Comparison of ENCODE assay signal across 17 mouse cellular contexts in the genomic region with DNA sequence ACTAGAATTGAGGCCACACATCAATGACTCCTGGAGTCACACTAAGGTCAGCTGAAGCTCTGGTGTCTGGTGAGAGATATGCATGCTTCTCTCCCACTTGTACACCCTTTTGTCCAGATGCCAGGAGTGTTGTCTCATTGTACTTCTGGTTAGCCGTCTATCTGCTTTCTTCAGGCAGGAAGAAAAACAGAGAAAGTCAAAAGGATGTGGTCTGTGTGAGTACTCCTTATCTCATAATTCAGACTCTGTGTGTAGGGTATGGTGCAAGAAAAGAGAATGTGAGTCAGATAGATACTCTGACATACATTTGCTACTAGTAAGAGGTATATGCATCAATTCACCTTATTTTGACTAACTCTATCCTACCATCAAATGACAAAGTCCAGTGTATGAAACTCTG.
DNase-seq lines count a peak whose midpoint lies in the region; ATAC-seq and TF ChIP-seq lines count a peak whose summit lies in the region.
"Had no signal": no experiment of that assay in that cellular context is flagged by ENCODE, and none has a peak within 500 bp of the region (broad histone marks: within the 10 kb centered on the region; RNA-seq: fewer than 3 reads in every experiment).

No protein-coding gene starts in this region.

- H3K4me1 ChIP-seq in MEL (ENCODE audit: control insufficient read depth in 1 of 2, insufficient read depth in 2 of 2, low read length in 2 of 2): peaks cover 7 to 10% of the 10 kb centered on the region in 2 experiments
- H3K4me1 ChIP-seq in liver, postnatal 0 days (ENCODE audit: insufficient read depth): no peaks in the 10 kb centered on the region
- H3K4me1 ChIP-seq: embryonic facial prominence, embryonic 13.5 days; stomach, embryonic 15.5 days had no signal

- 26% methylated on average over 1 of the region's 1 CpGs for WGBS in liver, postnatal 0 days (ENCODE audit: insufficient replicate concordance)

- ATAC-seq in granulocyte monocyte progenitor cell, adult 5-6 weeks (replicated peaks; ENCODE audit: poor library complexity, severe bottlenecking): peak; percentile 82
- peak; percentile 95 for ATAC-seq in liver, postnatal 0 days
- ATAC-seq: forebrain, embryonic 14.5 days; hindbrain, postnatal 0 days had no signal

- H3K36me3 ChIP-seq in MEL (ENCODE audit: control insufficient read depth in 1 of 2, insufficient read depth in 2 of 2, low read length in 2 of 2): peaks cover 0 to 30% of the 10 kb centered on the region in 2 experiments; a peak in 2 of 4 replicates
- no peaks in the 10 kb centered on the region for H3K36me3 ChIP-seq in liver, postnatal 0 days (replicated peaks; ENCODE audit: insufficient read depth, low read length)
- H3K36me3 ChIP-seq: embryonic facial prominence, embryonic 13.5 days; heart, embryonic 13.5 days; stomach, embryonic 15.5 days had no signal

- peak; percentile 25 for DNase-seq in CD4-positive helper T cell, adult 2 months (ENCODE audit: low read depth, low spot score)
- peak; percentile 97 for DNase-seq in MEL (ENCODE audit: low read depth, low spot score)
- no peak for DNase-seq in liver, postnatal 0 days
- DNase-seq in layer of hippocampus, postnatal 25 days (ENCODE audit: extremely low spot score in 1 of 2, low spot score in 1 of 2): no peak
- no peak for DNase-seq in spleen, postnatal 14 days (ENCODE audit: low spot score in 2 of 2)
- no peak for DNase-seq in left cerebral cortex, adult 8-10 months (ENCODE audit: low spot score in 2 of 2)
- DNase-seq: adrenal gland, adult 2 months; cerebellum, postnatal 25 days; kidney, postnatal 10 days had no signal

- H3K27me3 ChIP-seq in MEL (ENCODE audit: control insufficient read depth in 1 of 2, insufficient read depth in 2 of 2, low read length in 2 of 2): no peaks in the 10 kb centered on the region
- H3K27me3 ChIP-seq in liver, postnatal 0 days (ENCODE audit: insufficient read depth, low read length): no peaks in the 10 kb centered on the region
- H3K27me3 ChIP-seq: embryonic facial prominence, embryonic 13.5 days; heart, embryonic 13.5 days; megakaryocyte, embryonic 14.5 days; stomach, embryonic 15.5 days had no signal

- no peak for TF ChIP-seq CTCF in MEL (IDR thresholded peaks at IDR 0.05 in 2 of 3, conservative IDR thresholded peaks at IDR 0.05 in 1 of 3; ENCODE audit: control insufficient read depth in 1 of 3, insufficient read depth in 1 of 3, low read depth in 2 of 3, low read length in 3 of 3, poor library complexity in 1 of 3, severe bottlenecking in 1 of 3)
- TF ChIP-seq CTCF in liver, postnatal 0 days (IDR thresholded peaks at IDR 0.05; ENCODE audit: low read depth): no peak

- no peak for TF ChIP-seq POLR2A in MEL (IDR thresholded peaks at IDR 0.05; ENCODE audit: control insufficient read depth in 1 of 2, insufficient read depth in 1 of 2, low read depth in 1 of 2, low read length in 2 of 2, poor library complexity in 1 of 2)

- no peaks in the 10 kb centered on the region for H3K9me3 ChIP-seq in MEL (replicated peaks; ENCODE audit: insufficient read depth, low read length)
- H3K9me3 ChIP-seq in liver, postnatal 0 days (ENCODE audit: low read length): no peaks in the 10 kb centered on the region
- H3K9me3 ChIP-seq: embryonic facial prominence, embryonic 13.5 days; heart, embryonic 13.5 days; megakaryocyte, embryonic 14.5 days; stomach, embryonic 15.5 days had no signal

- no peak for TF ChIP-seq RAD21 in MEL (IDR thresholded peaks at IDR 0.05; ENCODE audit: low read depth, low read length)

- no peak overlapping the region; the same call in 1 of the 2 replicates for H3K9ac ChIP-seq in MEL (ENCODE audit: control insufficient read depth, low read depth, low read length, poor library complexity, severe bottlenecking)
- no peak overlapping the region for H3K9ac ChIP-seq in liver, postnatal 0 days (replicated peaks)
- H3K9ac ChIP-seq: embryonic facial prominence, embryonic 13.5 days; heart, embryonic 13.5 days; stomach, embryonic 15.5 days had no signal

- peak overlapping the region; percentile 72 for H3K27ac ChIP-seq in MEL (ENCODE audit: control insufficient read depth, low read depth, low read length)
- H3K27ac ChIP-seq in liver, postnatal 0 days (ENCODE audit: low read depth): no peak overlapping the region
- H3K27ac ChIP-seq: embryonic facial prominence, embryonic 13.5 days; heart, embryonic 13.5 days; hindbrain, postnatal 0 days; left cerebral cortex, adult 2 months; stomach, embryonic 15.5 days had no signal

- no peak overlapping the region for H3K4me2 ChIP-seq in liver, postnatal 0 days (ENCODE audit: low read depth, low read length)
- H3K4me2 ChIP-seq: embryonic facial prominence, embryonic 13.5 days; heart, embryonic 13.5 days; stomach, embryonic 15.5 days had no signal

- H3K4me3 ChIP-seq in MEL (ENCODE audit: control insufficient read depth in 1 of 2, insufficient read depth in 1 of 2, low read depth in 2 of 2, low read length in 2 of 2): no peak overlapping the region
- no peak overlapping the region for H3K4me3 ChIP-seq in liver, postnatal 0 days (ENCODE audit: low read depth, low read length)
- H3K4me3 ChIP-seq: embryonic facial prominence, embryonic 13.5 days; heart, embryonic 13.5 days; left cerebral cortex, adult 2 months; megakaryocyte, embryonic 14.5 days; stomach, embryonic 15.5 days had no signal

- H3K79me2 ChIP-seq in MEL (ENCODE audit: control insufficient read depth, insufficient read depth, low read length, poor library complexity): no peaks in the 10 kb centered on the region

- peak; percentile 99 for TF ChIP-seq EP300 in MEL (IDR thresholded peaks at IDR 0.05; ENCODE audit: low read depth in 1 of 2, low read length in 2 of 2)
- TF ChIP-seq EP300 in liver, postnatal 0 days (IDR thresholded peaks at IDR 0.05; ENCODE audit: low read depth): peak; percentile 96

TF ChIP-seq in MEL, 35 proteins besides CTCF, POLR2A, EP300 and RAD21:
- TF ChIP-seq MAFK (IDR thresholded peaks at IDR 0.05; ENCODE audit: borderline replicate concordance, low read depth, low read length) (no peak), TCF12 (IDR thresholded peaks at IDR 0.05; ENCODE audit: low read depth, low read length) (peak; percentile 99), CHD1 (IDR thresholded peaks at IDR 0.05; ENCODE audit: low read depth, low read length) (no peak), ZKSCAN1 (IDR thresholded peaks at IDR 0.05; ENCODE audit: low read depth, low read length) (no peak), SIN3A (IDR thresholded peaks at IDR 0.05; ENCODE audit: low read length) (no peak; the same call in none of the 2 replicates), GATA1 (IDR thresholded peaks at IDR 0.05; ENCODE audit: low read depth, low read length) (peak; percentile 99), CHD2 (IDR thresholded peaks at IDR 0.05; ENCODE audit: low read length) (no peak), BHLHE40 (IDR thresholded peaks at IDR 0.05; ENCODE audit: borderline replicate concordance, low read depth, low read length) (peak; percentile 78), GABPA (IDR thresholded peaks at IDR 0.05; ENCODE audit: low read depth, low read length) (no peak), MAX (IDR thresholded peaks at IDR 0.05; ENCODE audit: low read length) (no peak), UBTF (IDR thresholded peaks at IDR 0.05; ENCODE audit: borderline replicate concordance, insufficient read depth, low read depth, low read length) (no peak), MXI1 (IDR thresholded peaks at IDR 0.05; ENCODE audit: low read depth, low read length) (no peak), E2F4 (IDR thresholded peaks at IDR 0.05; ENCODE audit: borderline replicate concordance, low read depth, low read length) (no peak), KAT2A (conservative IDR thresholded peaks at IDR 0.05; ENCODE audit: low read depth, low read length) (no peak), JUND (IDR thresholded peaks at IDR 0.05; ENCODE audit: low read depth, low read length) (no peak), TAL1 (IDR thresholded peaks at IDR 0.05; ENCODE audit: low read length) (peak; percentile 100), MYB (IDR thresholded peaks at IDR 0.05; ENCODE audit: low read depth, low read length) (no peak), MEF2A (IDR thresholded peaks at IDR 0.05; ENCODE audit: extremely low read depth, insufficient replicate concordance, low read depth, low read length, poor library complexity, severe bottlenecking) (no peak), HCFC1 (IDR thresholded peaks at IDR 0.05; ENCODE audit: low read depth, low read length) (no peak), RCOR1 (IDR thresholded peaks at IDR 0.05; ENCODE audit: low read depth, low read length) (peak; percentile 91), ZC3H11A (IDR thresholded peaks at IDR 0.05; ENCODE audit: low read depth, low read length) (no peak), ETS1 (IDR thresholded peaks at IDR 0.05; ENCODE audit: low read depth, low read length) (peak; percentile 97), MYC (IDR thresholded peaks at IDR 0.05; ENCODE audit: low read depth, low read length) (0 out of 2 replicates have a peak, but pooled peaks have one; percentile 45)

Comparison
In these comparisons a context has a peak if more than half of its experiments do, and no peak if none do; other contexts are left out.
1. DNase-seq: peak in CD4-positive helper T cell, adult 2 months (single experiment) and MEL (single experiment); none in liver, postnatal 0 days (single experiment), layer of hippocampus, postnatal 25 days (0 of 2), spleen, postnatal 14 days (0 of 2) and left cerebral cortex, adult 8-10 months (0 of 2).